Mouse (Mus musculus) CH12.LX (cell line): ENCODE data around the gene Pcsk6. TPM values are rescaled to one million over a fixed set of nuclear protein-coding genes. Genes with fewer than 3 reads are reported as not detected.
"Not testable (repeated sequence)": the region's sequence is repeated elsewhere in the genome, so short reads cannot be mapped to it uniquely, and the experiment has no call there.

ENCODE experiments used
- DNase-seq: peaks from one replicate; pipeline ENCODE4 v3.0.0-alpha.2; 2013; ENCODE audit errors: extremely low read depth
- H3K27ac ChIP-seq: 2 replicates; pipeline ENCODE4 v1.5.1; 2012; ENCODE audit warnings: low read depth, mild to moderate bottlenecking, control low read depth, moderate library complexity; ENCODE audit not compliant: insufficient read depth
- H3K27me3 ChIP-seq: replicated peaks from 2 replicates; pipeline ENCODE3; 2012; ENCODE audit warnings: inconsistent platforms
- H3K36me3 ChIP-seq, 2 experiments: replicated peaks in 1 of 2; 2 replicates each; pipeline versions ENCODE3 to v1.6.1; 2012; ENCODE audit warnings: inconsistent platforms in 1 of 2, low read length in 1 of 2, mild to moderate bottlenecking in 1 of 2, mixed read lengths in 1 of 2, moderate library complexity in 1 of 2; ENCODE audit not compliant: control insufficient read depth in 1 of 2, insufficient read depth in 1 of 2
- H3K4me1 ChIP-seq, 2 experiments: 2 replicates each; pipeline ENCODE4 v1.6.1; 2012; ENCODE audit warnings: inconsistent platforms in 1 of 2, moderate library complexity in 1 of 2; ENCODE audit not compliant: insufficient read depth in 2 of 2, control insufficient read depth in 1 of 2
- H3K4me2 ChIP-seq: 2 replicates; pipeline ENCODE4 v1.6.1; 2012; ENCODE audit warnings: low read depth, mild to moderate bottlenecking, control low read depth; ENCODE audit not compliant: poor library complexity, insufficient read depth, severe bottlenecking
- H3K4me3 ChIP-seq, 3 experiments: fragments of 150-350 bp in 1 of 3; sonication (generic) in 1 of 3; replicated peaks in 1 of 3; 2 replicates each; pipeline versions ENCODE3 to v1.5.1; 2011 to 2012; ENCODE audit warnings: low read depth in 2 of 3, low read length in 2 of 3, mild to moderate bottlenecking in 2 of 3, moderate library complexity in 2 of 3, control low read depth in 1 of 3, improper control_type of control experiment in 1 of 3, inconsistent platforms in 1 of 3, mixed read lengths in 1 of 3; ENCODE audit not compliant: poor library complexity in 1 of 3
- H3K79me2 ChIP-seq: replicated peaks from 2 replicates; pipeline ENCODE4 v1.6.1; 2012; ENCODE audit warnings: mild to moderate bottlenecking, moderate library complexity; ENCODE audit not compliant: control insufficient read depth, poor library complexity, insufficient read depth, severe bottlenecking; ENCODE audit errors: extremely low read depth
- H3K9ac ChIP-seq: 2 replicates; pipeline ENCODE4 v1.6.1; 2012; ENCODE audit warnings: low read depth, mild to moderate bottlenecking, control low read depth, moderate library complexity; ENCODE audit not compliant: insufficient read depth
- H3K9me3 ChIP-seq: replicated peaks from 2 replicates; pipeline ENCODE3; 2012; ENCODE audit warnings: low read length, inconsistent platforms, mixed read lengths
- CTCF ChIP-seq, 2 experiments: IDR thresholded peaks in 1 of 2; conservative IDR thresholded peaks in 1 of 2; 2 replicates each; pipeline ENCODE4 v1.5.1; 2011 to 2012; ENCODE audit warnings: low read depth in 2 of 2, low read length in 2 of 2, improper control_type of control experiment in 1 of 2, inconsistent platforms in 1 of 2, mild to moderate bottlenecking in 1 of 2, moderate library complexity in 1 of 2
- ELF1 ChIP-seq: IDR thresholded peaks from 2 replicates; pipeline ENCODE4 v1.6.1; 2014; ENCODE audit warnings: low read depth, mild to moderate bottlenecking, inconsistent platforms, low read length, improper control_type of control experiment
- GABPA ChIP-seq: IDR thresholded peaks from 2 replicates; pipeline ENCODE4 v1.6.1; 2012; ENCODE audit warnings: low read depth, low read length, improper control_type of control experiment, inconsistent platforms; ENCODE audit not compliant: insufficient replicate concordance
- JUN ChIP-seq: IDR thresholded peaks from 2 replicates; pipeline ENCODE4 v1.6.1; 2011; ENCODE audit warnings: low read depth, mild to moderate bottlenecking, low read length, improper control_type of control experiment, moderate library complexity; ENCODE audit not compliant: insufficient read depth
- KAT2A ChIP-seq: IDR thresholded peaks from 2 replicates; pipeline ENCODE4 v1.6.1; 2012; ENCODE audit warnings: low read length, improper control_type of control experiment, inconsistent platforms; ENCODE audit not compliant: insufficient replicate concordance
- MAFK ChIP-seq: IDR thresholded peaks from 2 replicates; pipeline ENCODE4 v1.6.1; 2011; ENCODE audit warnings: low read length, improper control_type of control experiment; ENCODE audit not compliant: insufficient replicate concordance
- MAX ChIP-seq: IDR thresholded peaks from 2 replicates; pipeline ENCODE4 v1.6.1; 2011; ENCODE audit warnings: low read length, improper control_type of control experiment
- MAZ ChIP-seq: IDR thresholded peaks from 2 replicates; pipeline ENCODE4 v1.6.1; 2012; ENCODE audit warnings: low read depth, mild to moderate bottlenecking, inconsistent platforms, low read length, improper control_type of control experiment, moderate library complexity
- POLR2A ChIP-seq: IDR thresholded peaks from 2 replicates; pipeline ENCODE4 v1.6.1; 2011; ENCODE audit warnings: low read depth, mild to moderate bottlenecking, improper control_type of control experiment, low read length
- POLR2AphosphoS2 ChIP-seq: IDR thresholded peaks from 2 replicates; pipeline ENCODE4 v1.6.1; 2011; ENCODE audit warnings: low read depth, low read length, improper control_type of control experiment
- RAD21 ChIP-seq: IDR thresholded peaks from 2 replicates; pipeline ENCODE4 v1.6.1; 2011; ENCODE audit warnings: low read depth, mild to moderate bottlenecking, low read length, improper control_type of control experiment, moderate library complexity
- RCOR1 ChIP-seq: conservative IDR thresholded peaks from 2 replicates; pipeline ENCODE4 v1.6.1; 2012; ENCODE audit warnings: low read depth, mild to moderate bottlenecking, inconsistent platforms, low read length, improper control_type of control experiment
- SMC3 ChIP-seq: IDR thresholded peaks from 2 replicates; pipeline ENCODE4 v1.6.1; 2011; ENCODE audit warnings: low read depth, low read length, improper control_type of control experiment
- UBTF ChIP-seq: IDR thresholded peaks from 2 replicates; pipeline ENCODE4 v1.6.1; 2012; ENCODE audit warnings: low read depth, mild to moderate bottlenecking, inconsistent platforms, low read length, improper control_type of control experiment, moderate library complexity
- USF1 ChIP-seq: IDR thresholded peaks from 2 replicates; pipeline ENCODE4 v1.6.1; 2014; ENCODE audit warnings: low read depth, mild to moderate bottlenecking, inconsistent platforms, low read length, improper control_type of control experiment
- ZC3H11A ChIP-seq: IDR thresholded peaks from 2 replicates; pipeline ENCODE4 v1.6.1; 2012; ENCODE audit warnings: low read depth, mild to moderate bottlenecking, inconsistent platforms, low read length, improper control_type of control experiment
- ZKSCAN1 ChIP-seq: IDR thresholded peaks from 2 replicates; pipeline ENCODE4 v1.6.1; 2012; ENCODE audit warnings: low read depth, inconsistent platforms, low read length, improper control_type of control experiment, borderline replicate concordance
- ZMIZ1 ChIP-seq: IDR thresholded peaks from 2 replicates; pipeline ENCODE4 v1.6.1; 2012; ENCODE audit warnings: low read depth, mild to moderate bottlenecking, inconsistent platforms, low read length, improper control_type of control experiment
- ZNF384 ChIP-seq: IDR thresholded peaks from 2 replicates; pipeline ENCODE4 v1.6.1; 2012; ENCODE audit warnings: low read depth, low read length, improper control_type of control experiment, inconsistent platforms
- dilution Hi-C: fragments of 300-500 bp; cut with MboI; formaldehyde crosslinking; loops from 2 replicates; pipeline ENCODE4 v1.14.3; 2020; ENCODE audit warnings: low sequenced_read_pairs; ENCODE audit not compliant: extremely low pct_unique_long_range_greater_than_20kb, extremely low pct_ligation_motif_present
- in situ Hi-C: fragments of 300-500 bp; cut with MboI; formaldehyde crosslinking; loops from 3 replicates; pipeline ENCODE4 v1.14.3; 2019; ENCODE audit warnings: low sequenced_read_pairs, low pct_ligation_motif_present, low pct_unique_long_range_greater_than_20kb, mixed read lengths
- polyA plus RNA-seq: library from polyadenylated mRNA; unstranded; fragments of >175 nt; gene quantifications from 2 replicates; pipeline ENCODE4 v1.2.1, GENCODE M21; 2012; ENCODE audit warnings: low read depth; ENCODE audit not compliant: insufficient read length
- total RNA-seq, 2 experiments: library from RNA; depleted of rRNA; stranded (reverse); fragments of 300-350 nt in 1 of 2; fragments of >200 nt in 1 of 2; gene quantifications; 2 replicates each; pipeline ENCODE4 v1.2.3; 2012 to 2014

The Pcsk6 gene
- total and polyA plus RNA-seq, 3 experiments: not detected

DNA sequence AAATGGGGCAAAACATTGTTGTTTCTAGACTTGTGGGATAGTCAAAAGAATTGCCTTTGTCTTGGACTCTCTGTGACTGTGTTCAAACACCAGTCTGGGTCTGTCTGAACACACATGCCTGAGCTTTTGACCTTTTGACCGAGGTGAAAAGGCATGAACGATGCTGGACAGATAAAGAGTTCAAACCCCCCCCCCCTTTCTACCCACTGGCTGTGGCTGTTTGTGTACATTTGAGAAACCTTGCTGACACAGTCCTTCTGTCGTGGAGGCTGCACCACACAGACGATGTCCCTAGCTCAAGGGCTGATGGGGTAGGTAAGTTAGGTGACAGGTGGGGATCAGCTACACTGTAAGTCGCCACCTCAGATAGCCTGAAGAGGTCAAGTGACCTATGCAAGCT, 67.9 kb downstream of the Pcsk6 start:
- TF ChIP-seq CTCF (conservative IDR thresholded peaks at IDR 0.05 in 1 of 2, IDR thresholded peaks at IDR 0.05 in 1 of 2; ENCODE audit: low read depth in 2 of 2, low read length in 2 of 2) (no peak), ZKSCAN1 (no peak), MAX (no peak), USF1 (no peak), MAFK (no peak), RCOR1 (no peak), ZNF384 (no peak), ZMIZ1 (no peak), ZC3H11A (no peak)
- TF ChIP-seq, all 38 proteins: peak for 0
- in situ Hi-C loops: no loop called here
- Histone ChIP-seq H3K27ac (no peak overlapping the region), H3K4me2 (no peak overlapping the region), H3K4me1 (no peaks in the 10 kb centered on the region), H3K79me2 (no peaks in the 10 kb centered on the region), H3K27me3 (peaks cover 84% of the 10 kb centered on the region), H3K36me3 (no peaks in the 10 kb centered on the region), H3K9me3 (no peaks in the 10 kb centered on the region), H3K4me3 (no peak overlapping the region), H3K9ac (no peak overlapping the region)
- no peak for DNase-seq
- dilution Hi-C loops: no loop called here

DNA sequence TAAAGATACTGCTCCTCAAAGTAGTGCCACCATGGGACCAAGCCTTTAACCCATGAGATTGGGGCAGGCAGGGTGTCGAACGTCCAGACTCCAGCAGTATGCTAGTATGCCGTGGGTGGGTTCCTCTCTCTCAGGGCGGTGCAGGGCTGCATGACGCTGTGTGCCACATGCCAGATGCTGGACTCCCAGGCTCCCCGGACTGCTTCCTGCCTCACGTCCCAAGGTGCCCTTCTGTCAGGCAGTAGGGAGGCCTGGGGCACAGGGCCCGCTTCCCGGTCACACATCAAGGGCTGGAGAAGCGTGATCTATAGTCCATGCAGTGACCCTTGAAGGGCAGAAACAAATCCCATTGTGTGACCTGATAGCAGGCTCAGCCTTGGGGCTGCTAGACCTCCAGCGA, 68.9 kb downstream of the Pcsk6 start:
- H3K79me2 ChIP-seq: no peaks in the 10 kb centered on the region

DNA sequence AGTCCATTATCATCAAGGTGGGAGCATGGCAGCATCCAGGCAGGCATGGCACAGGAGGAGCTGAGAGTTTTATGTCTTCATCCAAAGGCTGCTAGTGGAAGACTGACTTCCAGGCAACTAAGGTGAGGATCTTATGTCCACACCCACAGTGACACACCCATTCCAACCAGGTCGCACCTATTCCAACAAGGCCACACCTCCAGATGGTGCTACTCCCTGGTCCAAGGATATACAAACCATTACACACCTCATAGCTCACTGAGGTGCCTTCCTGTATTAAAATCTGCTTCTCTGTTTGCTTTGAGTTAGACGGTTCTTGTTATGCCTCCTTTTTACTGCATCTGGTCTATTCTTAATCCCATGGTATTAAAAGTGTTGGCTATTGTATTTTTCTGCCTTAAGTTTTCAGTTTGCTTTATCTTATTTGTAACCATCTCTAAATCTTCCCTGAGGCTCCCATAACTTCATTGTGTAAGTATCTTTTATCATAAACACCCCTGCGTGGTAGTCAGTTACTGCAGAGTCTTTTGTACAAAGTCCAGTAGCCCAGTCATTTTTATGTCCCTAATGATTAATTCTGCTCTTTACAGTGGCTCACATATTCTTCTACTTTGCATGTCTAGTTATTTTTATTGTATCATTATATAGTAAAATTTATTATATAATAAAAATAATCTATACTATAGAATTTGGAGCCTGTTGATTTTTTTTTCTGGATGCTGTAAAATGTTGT, 72.9 kb downstream of the Pcsk6 start:
- DNase-seq, H3K4me1 ChIP-seq, dilution Hi-C loops, H3K9ac ChIP-seq, H3K9me3 ChIP-seq, H3K27ac ChIP-seq, H3K4me3 ChIP-seq, H3K4me2 ChIP-seq, H3K36me3 ChIP-seq, in situ Hi-C loops, H3K79me2 ChIP-seq: not testable (repeated sequence)
- peaks cover 53% of the 10 kb centered on the region for H3K27me3 ChIP-seq

More for the DNA sequence above, 68.9 kb downstream of the Pcsk6 start:
- no peaks in the 10 kb centered on the region for H3K36me3 ChIP-seq
- no peak for TF ChIP-seq UBTF
- TF ChIP-seq SMC3: no peak
- no peak for TF ChIP-seq RAD21
- TF ChIP-seq MAZ: no peak
- TF ChIP-seq POLR2AphosphoS2: no peak
- no peak for TF ChIP-seq POLR2A
- TF ChIP-seq GABPA: no peak
- TF ChIP-seq KAT2A: no peak
- TF ChIP-seq JUN: no peak
- no peak for TF ChIP-seq USF1
- no peak for TF ChIP-seq ELF1
- in situ Hi-C loops (no loop called here), dilution Hi-C loops (no loop called here)
- no peak overlapping the region for H3K9ac ChIP-seq
- H3K4me1 ChIP-seq: no peaks in the 10 kb centered on the region
- H3K4me3 ChIP-seq: no peak overlapping the region
- DNase-seq: no peak
- peaks cover 73% of the 10 kb centered on the region for H3K27me3 ChIP-seq
- no peaks in the 10 kb centered on the region for H3K9me3 ChIP-seq
- no peak overlapping the region for H3K4me2 ChIP-seq
- H3K27ac ChIP-seq: no peak overlapping the region
